Mouse (Mus musculus) G1E (cell line): Measurements from ENCODE around the gene Mef2c. TPM values are rescaled to one million over a fixed set of nuclear protein-coding genes. Genes with fewer than 3 reads are reported as not detected.

Source experiments
- ATAC-seq: 2 replicates; pipeline ENCODE4 v1.8.0; 2016; ENCODE audit warnings: mild to moderate bottlenecking; ENCODE audit not compliant: insufficient number of reproducible peaks, poor library complexity, low FRiP score, severe bottlenecking; ENCODE audit errors: extremely low read depth
- DNase-seq: peaks from one replicate; pipeline ENCODE4 v3.0.0; 2012; ENCODE audit warnings: low spot score
- H3K27me3 ChIP-seq: 2 replicates; pipeline ENCODE4 v1.6.1; 2012; ENCODE audit warnings: mild to moderate bottlenecking, low read length, inconsistent platforms; ENCODE audit not compliant: insufficient read depth
- H3K36me3 ChIP-seq: replicated peaks from 2 replicates; pipeline ENCODE3; 2012; ENCODE audit warnings: mild to moderate bottlenecking, inconsistent platforms
- H3K4me1 ChIP-seq: 2 replicates; pipeline ENCODE4 v1.6.1; 2012; ENCODE audit warnings: low read depth, low read length, inconsistent platforms, mixed read lengths; ENCODE audit not compliant: insufficient read depth
- H3K4me3 ChIP-seq: 2 replicates; pipeline ENCODE4 v1.5.1; 2012; ENCODE audit warnings: low read depth, mild to moderate bottlenecking, inconsistent platforms, low read length, moderate library complexity, mixed read lengths
- H3K9me3 ChIP-seq: replicated peaks from 2 replicates; pipeline ENCODE4 v1.6.1; 2012; ENCODE audit warnings: inconsistent platforms
- CTCF ChIP-seq: IDR thresholded peaks from 2 replicates; pipeline ENCODE4 v1.5.1; 2012; ENCODE audit warnings: low read depth, low read length, inconsistent platforms, mixed read lengths
- GATA1 ChIP-seq: IDR thresholded peaks from 2 replicates; pipeline ENCODE4 v1.6.1; 2012; ENCODE audit warnings: borderline replicate concordance, low read length, inconsistent platforms, mixed read lengths
- GATA2 ChIP-seq: IDR thresholded peaks from 2 replicates; pipeline ENCODE4 v1.6.1; 2012; ENCODE audit warnings: low read depth, low read length, inconsistent platforms, borderline replicate concordance
- POLR2AphosphoS5 ChIP-seq: IDR thresholded peaks from 2 replicates; pipeline ENCODE4 v1.6.1; 2012; ENCODE audit warnings: low read depth, low read length, inconsistent platforms; ENCODE audit not compliant: insufficient replicate concordance
- TAL1 ChIP-seq: conservative IDR thresholded peaks from 2 replicates; pipeline ENCODE4 v1.6.1; 2012; ENCODE audit warnings: low read depth, low read length, inconsistent platforms, mixed read lengths
- polyA plus RNA-seq: library from polyadenylated mRNA; stranded (reverse); fragments of >175 nt; gene quantifications from 2 replicates; pipeline ENCODE4 v1.2.3, GENCODE M21; 2012
- total RNA-seq, 2 experiments: library from RNA; stranded (forward) in 1 of 2; stranded (reverse) in 1 of 2; fragments of 200-1000 nt in 1 of 2; fragments of >200 nt in 1 of 2; fragmentation: Nextera tagmentation in 1 of 2; gene quantifications; 2 replicates each; pipeline ENCODE4 v1.2.3; 2014 to 2017

Gene Mef2c
- total and polyA plus RNA-seq, 3 experiments: 0.60 TPM; not detected in 2

- H3K4me1 ChIP-seq: no peaks in the 10 kb centered on the region
- TF ChIP-seq GATA1 (no peak), CTCF (no peak), POLR2AphosphoS5 (no peak), GATA2 (no peak), TAL1 (no peak)
- no peaks in the 10 kb centered on the region for H3K27me3 ChIP-seq
- DNase-seq: no peak
- no peaks in the 10 kb centered on the region for H3K36me3 ChIP-seq
- no peak for ATAC-seq
- no peak overlapping the region for H3K4me3 ChIP-seq
- H3K9me3 ChIP-seq: no peaks in the 10 kb centered on the region
These were observed 96.5 kb downstream of the Mef2c start for GRCm38 (mm10) chr13:83600301-83600700.

- Histone ChIP-seq H3K4me3 (no peak overlapping the region), H3K27me3 (no peaks in the 10 kb centered on the region), H3K9me3 (no peaks in the 10 kb centered on the region), H3K4me1 (no peaks in the 10 kb centered on the region), H3K36me3 (no peaks in the 10 kb centered on the region)
- DNase-seq (no peak), ATAC-seq (no peak)
- TF ChIP-seq CTCF: no peak
- TF ChIP-seq TAL1: no peak
- TF ChIP-seq GATA1: no peak
- no peak for TF ChIP-seq GATA2
- TF ChIP-seq POLR2AphosphoS5: no peak
These were observed 97.9 kb downstream of the Mef2c start for GRCm38 (mm10) chr13:83601741-83602140.

- Histone ChIP-seq H3K36me3 (no peaks in the 10 kb centered on the region), H3K27me3 (no peaks in the 10 kb centered on the region), H3K4me3 (no peak overlapping the region), H3K4me1 (no peaks in the 10 kb centered on the region), H3K9me3 (no peaks in the 10 kb centered on the region)
- no peak for TF ChIP-seq GATA2
- TF ChIP-seq CTCF: no peak
- no peak for TF ChIP-seq POLR2AphosphoS5
- TF ChIP-seq GATA1: no peak
- ATAC-seq (no peak), DNase-seq (no peak)
These were observed 99.8 kb downstream of the Mef2c start for GRCm38 (mm10) chr13:83603373-83604265.

GRCm38 (mm10) chr13:83604320-83604719 is 100.5 kb downstream of the Mef2c start:
- Histone ChIP-seq H3K4me1 (no peaks in the 10 kb centered on the region), H3K27me3 (no peaks in the 10 kb centered on the region), H3K36me3 (no peaks in the 10 kb centered on the region), H3K4me3 (no peak overlapping the region), H3K9me3 (no peaks in the 10 kb centered on the region)
- no peak for DNase-seq
- TF ChIP-seq CTCF (no peak), POLR2AphosphoS5 (no peak), TAL1 (no peak), GATA2 (no peak), GATA1 (no peak)
- no peak for ATAC-seq

- ATAC-seq (no peak), DNase-seq (no peak)
- H3K9me3 ChIP-seq: no peaks in the 10 kb centered on the region
- TF ChIP-seq GATA2: no peak
- TF ChIP-seq TAL1: no peak
- no peak for TF ChIP-seq POLR2AphosphoS5
- TF ChIP-seq CTCF: no peak
- no peak for TF ChIP-seq GATA1
- no peaks in the 10 kb centered on the region for H3K27me3 ChIP-seq
- no peaks in the 10 kb centered on the region for H3K36me3 ChIP-seq
- H3K4me1 ChIP-seq: no peaks in the 10 kb centered on the region
- H3K4me3 ChIP-seq: no peak overlapping the region
These were observed 101.0 kb downstream of the Mef2c start for GRCm38 (mm10) chr13:83604785-83605184.

GRCm38 (mm10) chr13:83607883-83608581 is 104.2 kb downstream of the Mef2c start:
- Histone ChIP-seq H3K4me3 (no peak overlapping the region), H3K36me3 (no peaks in the 10 kb centered on the region), H3K4me1 (no peaks in the 10 kb centered on the region), H3K9me3 (no peaks in the 10 kb centered on the region), H3K27me3 (no peaks in the 10 kb centered on the region)
- DNase-seq: no peak
- no peak for ATAC-seq
- TF ChIP-seq GATA1 (no peak), GATA2 (no peak), POLR2AphosphoS5 (no peak), CTCF (no peak), TAL1 (no peak)
